Mouse (Mus musculus) liver, embryonic 18 days (tissue): ENCODE data around the gene Pot1a. TPM values are rescaled to one million over a fixed set of nuclear protein-coding genes. Genes with fewer than 3 reads are reported as not detected.

Experiments used
- polyA plus RNA-seq: library from polyadenylated mRNA; depleted of rRNA; stranded (reverse); fragments of >200 nt; gene quantifications from 2 replicates; pipeline ENCODE4 v1.2.3, GENCODE M21; 2012; rRNA removed

Gene Pot1a
- 9.1 and 9.3 TPM in 2 replicates for polyA plus RNA-seq

DNA sequence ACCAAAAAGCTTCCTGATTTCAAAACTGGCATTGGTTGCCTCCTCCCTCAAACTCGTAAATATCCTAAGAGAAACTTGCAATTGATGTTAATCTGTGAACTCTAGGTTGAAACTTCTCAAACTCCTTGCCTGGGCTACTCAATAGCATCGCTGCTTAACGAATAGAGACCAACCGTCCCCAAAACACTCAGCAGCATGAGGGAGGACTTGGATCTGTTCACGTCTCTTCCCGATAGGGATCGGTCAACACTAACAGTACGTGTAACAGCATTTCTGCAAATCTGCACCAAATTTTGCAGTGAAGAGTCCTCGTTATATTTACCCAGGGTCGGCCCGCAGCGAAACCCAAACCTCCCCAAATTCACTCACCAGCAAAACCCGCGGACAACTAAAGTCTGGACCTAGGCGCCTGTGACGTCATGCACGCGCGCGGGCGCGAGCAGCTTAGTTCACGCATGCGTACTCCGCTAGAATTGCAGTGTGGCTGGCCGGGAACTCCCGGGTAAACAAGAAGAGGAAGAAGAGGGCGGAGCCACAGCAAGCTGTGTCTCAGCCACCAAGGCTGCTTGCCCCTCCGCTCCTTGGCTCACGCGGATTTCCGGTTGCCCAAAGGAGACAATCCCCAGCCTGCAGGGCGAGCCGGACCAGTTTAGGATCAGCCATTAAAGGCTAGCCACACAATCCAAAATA lies at the start of gene Pot1a:
Pot1a (minus strand) TSS at position 441 of the 690 bp plus-strand sequence.

Other genes with a start within 250 kb of the Pot1a start
- 0.07 and 0.10 TPM in 2 replicates for gene Gpr37, start 118.5 kb downstream of the Pot1a start, polyA plus RNA-seq